8 mouse cellular contexts compared by ENCODE assay signal in the genomic region with DNA sequence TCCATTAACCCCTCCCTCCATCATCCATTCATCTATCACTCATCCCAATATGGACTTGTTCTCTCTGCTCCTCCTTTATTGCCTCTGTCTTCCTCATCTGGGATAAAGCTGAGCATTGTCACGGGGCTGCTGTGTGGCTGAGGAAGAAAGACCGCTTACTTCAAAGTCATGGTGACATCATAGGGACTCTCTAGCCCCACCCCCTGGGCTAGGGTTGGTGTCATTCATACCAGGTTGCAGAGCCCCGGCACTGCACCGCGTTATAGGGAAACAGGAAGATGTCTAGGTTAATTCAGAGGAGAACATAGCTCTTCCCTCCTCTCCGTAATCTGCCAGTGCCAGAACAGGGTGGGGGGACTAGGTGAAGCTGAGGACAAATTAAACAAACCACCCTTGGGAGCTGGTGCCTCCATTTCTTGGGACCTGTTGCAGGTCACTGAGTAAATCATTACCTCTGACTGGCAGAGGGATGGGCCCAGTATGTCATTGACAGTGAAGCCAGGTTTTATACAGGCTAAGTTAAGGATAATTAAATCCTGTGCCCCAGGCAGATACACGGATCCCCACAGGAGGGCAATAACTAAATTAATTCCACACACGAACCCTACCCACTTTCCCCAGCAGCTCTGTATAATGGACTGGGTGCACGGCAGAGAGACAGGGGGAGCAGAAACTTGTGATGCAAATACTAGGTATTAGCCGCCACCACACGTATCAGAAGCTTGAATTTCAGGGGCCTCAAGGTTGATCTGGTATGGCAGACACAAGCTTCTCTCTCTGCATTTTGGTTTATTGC. TPM values are rescaled to one million over a fixed set of nuclear protein-coding genes. Genes with fewer than 3 reads are reported as not detected.
DNase-seq lines count a peak whose midpoint lies in the region; TF ChIP-seq lines count a peak whose summit lies in the region.

No protein-coding gene starts in this region.

- no peaks in the 10 kb centered on the region for H3K36me3 ChIP-seq in megakaryocyte, embryonic 14.5 days (replicated peaks; ENCODE audit: low read length)

- TF ChIP-seq POLR2A in embryonic fibroblast, embryonic 13.5 days (IDR thresholded peaks at IDR 0.05; ENCODE audit: low read depth, low read length): no peak

- intact Hi-C loops in left cerebral cortex, adult 2 months (cut with DNase I): no loop called here
- intact Hi-C loops in left cerebral cortex, postnatal 25 days (cut with DNase I): no loop called here
- intact Hi-C loops in gastrocnemius, postnatal 14 days (cut with DNase I; ENCODE audit: low total_unique reads): no loop called here

- H3K27ac ChIP-seq in left cerebral cortex, adult 2 months: peak overlapping the region; percentile 81
- H3K27ac ChIP-seq in embryonic fibroblast, embryonic 13.5 days (ENCODE audit: insufficient read depth, low read length): peak overlapping the region; percentile 72

- no peaks in the 10 kb centered on the region for H3K9me3 ChIP-seq in megakaryocyte, embryonic 14.5 days

- no peak; the same call in 1 of the 2 replicates for TF ChIP-seq CTCF in left cerebral cortex, adult 2 months (IDR thresholded peaks at IDR 0.05)
- TF ChIP-seq CTCF in embryonic fibroblast, embryonic 13.5 days (IDR thresholded peaks at IDR 0.05; ENCODE audit: borderline replicate concordance, insufficient read depth, low read length): no peak

- peaks cover 9% of the 10 kb centered on the region for H3K27me3 ChIP-seq in megakaryocyte, embryonic 14.5 days (replicated peaks)

- peaks cover 47% of the 10 kb centered on the region for H3K4me1 ChIP-seq in embryonic fibroblast, embryonic 13.5 days (ENCODE audit: control insufficient read depth, insufficient read depth, low read length)
- H3K4me1 ChIP-seq in megakaryocyte, embryonic 14.5 days: peaks cover 77% of the 10 kb centered on the region

- H3K4me3 ChIP-seq in left cerebral cortex, adult 2 months: no peak overlapping the region
- H3K4me3 ChIP-seq in embryonic fibroblast, embryonic 13.5 days (ENCODE audit: insufficient read depth, low read length): no peak overlapping the region
- peak overlapping the region; percentile 53 for H3K4me3 ChIP-seq in megakaryocyte, embryonic 14.5 days (replicated peaks)

- no peak for DNase-seq in left cerebral cortex, adult 2 months (ENCODE audit: extremely low spot score in 1 of 2, low spot score in 2 of 2)
- no peak for DNase-seq in left cerebral cortex, adult 9 months (ENCODE audit: low spot score in 2 of 2)
- DNase-seq in kidney, adult 18-20 months: peak; percentile 51
- DNase-seq in thymus, postnatal 0 days (ENCODE audit: low spot score): peak; percentile 79
- DNase-seq in left cerebral cortex, postnatal 25 days (ENCODE audit: low spot score in 2 of 2): no peak
- no peak for DNase-seq in gastrocnemius, postnatal 14 days

RNA-seq across cellular contexts. Expression of a gene that starts 57.5 kb away (rescaled TPM):
- 10 to 100 TPM; 63.9 to 78.4 TPM for total RNA-seq in left cerebral cortex, adult 2 months (2021)
- 58.6 and 74.8 TPM in 2 replicates for polyA plus RNA-seq in embryonic fibroblast, embryonic 13.5 days (2011; ENCODE audit: insufficient read length, low read depth, missing spikeins)
- 51.5 and 58.6 TPM in 2 replicates for polyA plus RNA-seq in megakaryocyte, embryonic 14.5 days (2012; ENCODE audit: insufficient read depth, low replicate concordance)
- 14.9 and 20.3 TPM in 2 replicates for polyA plus RNA-seq in thymus, postnatal 0 days (2015; fragmentation: Nextera tagmentation; extraction: Ambion mirVana)
- total RNA-seq in left cerebral cortex, postnatal 25 days (2021): 10 to 100 TPM; 55.5 to 62.7 TPM
- total RNA-seq in gastrocnemius, postnatal 14 days (2021): 10 to 100 TPM; 38.7 to 45.5 TPM

Comparison
In these comparisons a context has a peak if more than half of its experiments do, and no peak if none do; other contexts are left out.
1. DNase-seq: peak in kidney, adult 18-20 months (single experiment) and thymus, postnatal 0 days (single experiment); none in left cerebral cortex, adult 2 months (0 of 2), left cerebral cortex, adult 9 months (0 of 2), left cerebral cortex, postnatal 25 days (0 of 2) and gastrocnemius, postnatal 14 days (single experiment).